Mouse (Mus musculus) liver, postnatal 0 days (tissue): ENCODE data around the gene Myo1f. TPM values are rescaled to one million over a fixed set of nuclear protein-coding genes. Genes with fewer than 3 reads are reported as not detected.
A peak's percentile ranks its signal among the peaks of the same experiment; 100 is the strongest.
"Not testable (repeated sequence)": the region's sequence is repeated elsewhere in the genome, so short reads cannot be mapped to it uniquely, and the experiment has no call there.

Source experiments
- ATAC-seq: fragments of 200-750 bp; cut with Nextera tagmentation; 2 replicates; pipeline ENCODE4 v1.8.0; 2017; ENCODE audit warnings: mild to moderate bottlenecking, moderate library complexity
- DNase-seq: peaks from one replicate; pipeline ENCODE4 v3.0.0-alpha.2; 2016
- H3K27ac ChIP-seq: fragments of 300-500 bp; sonication (generic); 2 replicates; pipeline ENCODE4 v1.5.1; 2014; ENCODE audit warnings: antibody characterized with exemption, moderate library complexity, mild to moderate bottlenecking, low read depth
- H3K27me3 ChIP-seq: fragments of 300-500 bp; sonication (generic); 2 replicates; pipeline ENCODE4 v1.6.1; 2014; ENCODE audit warnings: low read length, control low read depth, mixed read lengths; ENCODE audit not compliant: insufficient read depth
- H3K36me3 ChIP-seq: fragments of 300-500 bp; sonication (generic); replicated peaks from 2 replicates; pipeline ENCODE4 v1.6.1; 2014; ENCODE audit warnings: mild to moderate bottlenecking, control low read depth, low read length, moderate library complexity, mixed read lengths; ENCODE audit not compliant: insufficient read depth
- H3K4me1 ChIP-seq: fragments of 300-500 bp; sonication (generic); 2 replicates; pipeline ENCODE4 v1.6.1; 2014; ENCODE audit warnings: antibody characterized with exemption, mild to moderate bottlenecking, control low read depth; ENCODE audit not compliant: insufficient read depth
- H3K4me2 ChIP-seq: fragments of 300-500 bp; sonication (generic); 2 replicates; pipeline ENCODE4 v1.6.1; 2014; ENCODE audit warnings: low read depth, mild to moderate bottlenecking, low read length, moderate library complexity, mixed read lengths
- H3K4me3 ChIP-seq: fragments of 300-500 bp; sonication (generic); 2 replicates; pipeline ENCODE4 v1.5.1; 2014; ENCODE audit warnings: low read depth, low read length
- H3K9ac ChIP-seq: fragments of 300-500 bp; sonication (generic); replicated peaks from 2 replicates; pipeline ENCODE4 v1.6.1; 2014; ENCODE audit warnings: mild to moderate bottlenecking, moderate library complexity
- H3K9me3 ChIP-seq: fragments of 300-500 bp; sonication (generic); 2 replicates; pipeline ENCODE4 v1.6.1; 2016; ENCODE audit warnings: mild to moderate bottlenecking, control low read depth, low read length, mixed read lengths
- CTCF ChIP-seq: sonication (generic); IDR thresholded peaks from 2 replicates; pipeline ENCODE4 v1.5.1; 2016; ENCODE audit warnings: antibody characterized with exemption, low read depth
- EP300 ChIP-seq: IDR thresholded peaks from 2 replicates; pipeline ENCODE4 v1.6.1; 2016; ENCODE audit warnings: antibody characterized with exemption, low read depth, mild to moderate bottlenecking
- WGBS: fragments of 180-500 bp; shearing (Covaris S2); extraction: QIAGEN DNeasy Blood & Tissue Kit; methylation state at CpG from one replicate; pipeline ENCODE4 v1.1.7; 2014; ENCODE audit not compliant: insufficient replicate concordance; 5-methylcytosine and 5-hydroxymethylcytosine counted together
- polyA plus RNA-seq: library from polyadenylated mRNA; unstranded; fragments of >200 nt; fragmentation: Nextera tagmentation; extraction: Ambion mirVana; gene quantifications from 2 replicates; pipeline ENCODE4 v1.2.1, GENCODE M21; 2015

Myo1f gene
- polyA plus RNA-seq, 1 experiment from 2014 or later = 9.5 TPM

- TF ChIP-seq EP300 (no peak), CTCF (no peak)
- H3K4me2 ChIP-seq = no peak overlapping the region
- ATAC-seq (no peak), DNase-seq (no peak)
- no peaks in the 10 kb centered on the region for H3K36me3 ChIP-seq
- 85% methylated on average over 5 of the region's 5 CpGs for WGBS
- H3K27ac ChIP-seq = no peak overlapping the region
- H3K4me3 ChIP-seq = no peak overlapping the region
- H3K4me1 ChIP-seq = no peaks in the 10 kb centered on the region
- H3K9ac ChIP-seq = no peak overlapping the region
- H3K27me3 ChIP-seq = no peaks in the 10 kb centered on the region
- peaks cover 3% of the 10 kb centered on the region; the same call in 1 of the 2 replicates for H3K9me3 ChIP-seq
Measured at GRCm38 (mm10) chr17:33598506-33598905, 43.0 kb downstream of the Myo1f start.

- Histone ChIP-seq H3K9me3 (peaks cover 3% of the 10 kb centered on the region; the same call in 1 of the 2 replicates), H3K27ac (no peak overlapping the region), H3K4me3 (no peak overlapping the region), H3K27me3 (no peaks in the 10 kb centered on the region), H3K36me3 (no peaks in the 10 kb centered on the region), H3K4me2 (no peak overlapping the region), H3K9ac (no peak overlapping the region), H3K4me1 (no peaks in the 10 kb centered on the region)
- ATAC-seq (no peak), DNase-seq (no peak)
- TF ChIP-seq CTCF = no peak
- no peak for TF ChIP-seq EP300
- 82% methylated on average over 8 of the region's 8 CpGs for WGBS
Measured at GRCm38 (mm10) chr17:33599836-33600475, 44.4 kb downstream of the Myo1f start.

GRCm38 (mm10) chr17:33600831-33601230, 45.3 kb downstream of the Myo1f start:
- no peak overlapping the region for H3K4me3 ChIP-seq
- WGBS = 83% methylated on average over 3 of the region's 3 CpGs
- H3K27ac ChIP-seq = no peak overlapping the region
- no peaks in the 10 kb centered on the region for H3K4me1 ChIP-seq
- ATAC-seq = no peak
- no peak overlapping the region for H3K4me2 ChIP-seq
- DNase-seq = no peak
- no peak overlapping the region for H3K9ac ChIP-seq
- TF ChIP-seq CTCF (no peak), EP300 (no peak)
- H3K36me3 ChIP-seq = no peaks in the 10 kb centered on the region
- H3K9me3 ChIP-seq = peaks cover 3% of the 10 kb centered on the region; the same call in 1 of the 2 replicates
- H3K27me3 ChIP-seq = no peaks in the 10 kb centered on the region

- Histone ChIP-seq H3K4me3 (no peak overlapping the region), H3K27ac (no peak overlapping the region), H3K4me2 (no peak overlapping the region), H3K4me1 (no peaks in the 10 kb centered on the region), H3K27me3 (no peaks in the 10 kb centered on the region), H3K9ac (no peak overlapping the region), H3K36me3 (no peaks in the 10 kb centered on the region), H3K9me3 (peaks cover 3% of the 10 kb centered on the region; the same call in 1 of the 2 replicates)
- no peak for DNase-seq
- no peak for ATAC-seq
- no peak for TF ChIP-seq EP300
- no peak for TF ChIP-seq CTCF
- 73% methylated on average over 12 of the region's 12 CpGs for WGBS
Measured at GRCm38 (mm10) chr17:33601947-33602346, 46.4 kb downstream of the Myo1f start.

- H3K27me3 ChIP-seq = no peaks in the 10 kb centered on the region
- H3K4me2 ChIP-seq = no peak overlapping the region
- TF ChIP-seq EP300 (no peak), CTCF (no peak)
- H3K36me3 ChIP-seq = no peaks in the 10 kb centered on the region
- H3K9me3 ChIP-seq = no peaks in the 10 kb centered on the region
- no peak overlapping the region for H3K4me3 ChIP-seq
- no peak overlapping the region for H3K9ac ChIP-seq
- 60% methylated on average over 2 of the region's 2 CpGs for WGBS
- H3K4me1 ChIP-seq = no peaks in the 10 kb centered on the region
- no peak for DNase-seq
- ATAC-seq = no peak
- no peak overlapping the region for H3K27ac ChIP-seq
Measured at GRCm38 (mm10) chr17:33607273-33607672, 51.8 kb downstream of the Myo1f start.

GRCm38 (mm10) chr17:33610548-33610947, 55.0 kb downstream of the Myo1f start:
- Histone ChIP-seq H3K4me2 (no peak overlapping the region), H3K9ac (no peak overlapping the region), H3K27me3 (no peaks in the 10 kb centered on the region), H3K36me3 (no peaks in the 10 kb centered on the region), H3K9me3 (no peaks in the 10 kb centered on the region), H3K27ac (0 out of 2 replicates have a peak overlapping the region, but pooled peaks have one; percentile 22), H3K4me1 (no peaks in the 10 kb centered on the region), H3K4me3 (no peak overlapping the region)
- ATAC-seq (no peak), DNase-seq (no peak)
- 78% methylated on average over 7 of the region's 7 CpGs for WGBS
- TF ChIP-seq EP300 (no peak), CTCF (no peak)

GRCm38 (mm10) chr17:33613726-33614125, 58.2 kb downstream of the Myo1f start:
- not testable (repeated sequence) for H3K36me3 ChIP-seq
- WGBS = 80% methylated on average over 5 of the region's 5 CpGs

More at GRCm38 (mm10) chr17:33613726-33614125, 58.2 kb downstream of the Myo1f start:
- H3K9ac ChIP-seq, ATAC-seq, DNase-seq, H3K4me3 ChIP-seq, H3K27ac ChIP-seq, H3K27me3 ChIP-seq, H3K4me1 ChIP-seq, H3K4me2 ChIP-seq, H3K9me3 ChIP-seq: not testable (repeated sequence)
